Mouse (Mus musculus): ENCODE data around the gene Smurf1. TPM values are rescaled to one million over a fixed set of nuclear protein-coding genes. Genes with fewer than 3 reads are reported as not detected.

The Smurf1 gene
- polyA plus RNA-seq, 1 experiment from 2014 or later, result 32.3 TPM

- Histone ChIP-seq H3K4me1 (ENCODE audit: control insufficient read depth, insufficient read depth, low read length) (no peaks in the 10 kb centered on the region), H3K27ac (ENCODE audit: low read length) (no peak overlapping the region), H3K27me3 (ENCODE audit: control insufficient read depth, insufficient read depth, low read depth, low read length) (no peaks in the 10 kb centered on the region), H3K9me3 (replicated peaks; ENCODE audit: control insufficient read depth, low read length, poor library complexity, severe bottlenecking) (no peaks in the 10 kb centered on the region), H3K36me3 (ENCODE audit: control insufficient read depth, insufficient read depth, low read length) (peaks cover 65% of the 10 kb centered on the region), H3K9ac (ENCODE audit: low read depth, low read length) (no peak overlapping the region), H3K4me3 (ENCODE audit: low read depth, low read length) (no peak overlapping the region), H3K4me2 (ENCODE audit: low read length) (no peak overlapping the region)
- 93% methylated on average over 5 of the region's 5 CpGs for WGBS
- ATAC-seq, result no peak
Measured at GRCm38 (mm10) chr5:144853931-144854330, 111.7 kb downstream of the Smurf1 start.

DNA sequence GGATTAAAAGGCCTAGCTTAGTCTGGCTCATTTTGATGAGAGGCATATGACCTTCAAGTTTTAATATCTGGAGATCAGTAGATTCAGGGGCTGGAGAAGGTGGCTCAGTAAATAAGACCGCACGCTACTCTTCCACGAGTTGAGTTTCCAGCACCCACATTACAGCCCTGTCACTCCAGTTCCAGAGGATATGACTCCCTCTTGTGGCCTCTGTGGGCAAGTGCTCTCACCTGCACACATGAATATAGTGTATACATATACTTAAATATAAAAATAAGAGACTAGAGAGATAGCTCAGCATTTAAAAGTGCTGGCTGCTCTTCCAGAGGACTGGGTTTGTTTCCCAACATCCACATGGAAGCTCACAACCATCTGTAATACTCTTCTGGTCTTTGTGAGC lies 113.8 kb downstream of the Smurf1 start:
- Histone ChIP-seq H3K4me1 (ENCODE audit: control insufficient read depth, insufficient read depth, low read length) (no peaks in the 10 kb centered on the region), H3K9ac (ENCODE audit: low read depth, low read length) (no peak overlapping the region), H3K4me2 (ENCODE audit: low read length) (no peak overlapping the region), H3K36me3 (ENCODE audit: control insufficient read depth, insufficient read depth, low read length) (peaks cover 74% of the 10 kb centered on the region), H3K9me3 (replicated peaks; ENCODE audit: control insufficient read depth, low read length, poor library complexity, severe bottlenecking) (no peaks in the 10 kb centered on the region), H3K4me3 (ENCODE audit: low read depth, low read length) (no peak overlapping the region), H3K27ac (ENCODE audit: low read length) (no peak overlapping the region), H3K27me3 (ENCODE audit: control insufficient read depth, insufficient read depth, low read depth, low read length) (no peaks in the 10 kb centered on the region)
- ATAC-seq, result no peak
- 98% methylated on average over 3 of the region's 3 CpGs for WGBS

DNA sequence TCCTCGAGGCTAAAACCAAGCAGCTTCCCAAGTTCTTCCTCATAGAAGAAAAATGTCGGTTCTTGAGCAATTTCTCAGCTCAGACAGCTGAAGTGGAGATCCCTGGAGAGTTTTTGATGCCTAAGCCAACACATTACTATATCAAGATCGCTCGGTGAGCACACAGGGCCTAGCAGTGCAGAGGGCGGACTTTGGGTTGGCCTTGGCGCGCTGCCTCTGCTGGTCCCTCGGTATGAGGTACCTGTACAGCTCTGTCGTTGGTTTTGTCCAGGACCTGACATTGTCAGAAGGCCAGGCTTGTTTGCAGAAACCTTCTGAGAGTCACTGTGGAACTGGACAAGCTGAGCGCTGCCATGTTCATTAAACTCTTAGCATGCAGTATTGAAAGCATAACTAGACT lies 115.7 kb downstream of the Smurf1 start:
- peaks cover 75% of the 10 kb centered on the region for H3K36me3 ChIP-seq (ENCODE audit: control insufficient read depth, insufficient read depth, low read length)
- no peaks in the 10 kb centered on the region for H3K9me3 ChIP-seq (replicated peaks; ENCODE audit: control insufficient read depth, low read length, poor library complexity, severe bottlenecking)
- ATAC-seq, result no peak
- H3K4me3 ChIP-seq (ENCODE audit: low read depth, low read length), result no peak overlapping the region
- no peaks in the 10 kb centered on the region for H3K27me3 ChIP-seq (ENCODE audit: control insufficient read depth, insufficient read depth, low read depth, low read length)
- H3K4me1 ChIP-seq (ENCODE audit: control insufficient read depth, insufficient read depth, low read length), result no peaks in the 10 kb centered on the region
- no peak overlapping the region for H3K27ac ChIP-seq (ENCODE audit: low read length)
- H3K4me2 ChIP-seq (ENCODE audit: low read length), result no peak overlapping the region
- WGBS, result 94% methylated on average over 10 of the region's 10 CpGs
- H3K9ac ChIP-seq (ENCODE audit: low read depth, low read length), result no peak overlapping the region

GRCm38 (mm10) chr5:144848735-144849134 lies 116.9 kb downstream of the Smurf1 start:
- no peak for ATAC-seq
- Histone ChIP-seq H3K36me3 (ENCODE audit: control insufficient read depth, insufficient read depth, low read length) (peaks cover 79% of the 10 kb centered on the region), H3K4me3 (ENCODE audit: low read depth, low read length) (no peak overlapping the region), H3K9ac (ENCODE audit: low read depth, low read length) (no peak overlapping the region), H3K4me1 (ENCODE audit: control insufficient read depth, insufficient read depth, low read length) (no peaks in the 10 kb centered on the region), H3K9me3 (replicated peaks; ENCODE audit: control insufficient read depth, low read length, poor library complexity, severe bottlenecking) (no peaks in the 10 kb centered on the region), H3K27me3 (ENCODE audit: control insufficient read depth, insufficient read depth, low read depth, low read length) (no peaks in the 10 kb centered on the region), H3K4me2 (ENCODE audit: low read length) (no peak overlapping the region), H3K27ac (ENCODE audit: low read length) (no peak overlapping the region)
- 85% methylated on average over 5 of the region's 5 CpGs for WGBS

DNA sequence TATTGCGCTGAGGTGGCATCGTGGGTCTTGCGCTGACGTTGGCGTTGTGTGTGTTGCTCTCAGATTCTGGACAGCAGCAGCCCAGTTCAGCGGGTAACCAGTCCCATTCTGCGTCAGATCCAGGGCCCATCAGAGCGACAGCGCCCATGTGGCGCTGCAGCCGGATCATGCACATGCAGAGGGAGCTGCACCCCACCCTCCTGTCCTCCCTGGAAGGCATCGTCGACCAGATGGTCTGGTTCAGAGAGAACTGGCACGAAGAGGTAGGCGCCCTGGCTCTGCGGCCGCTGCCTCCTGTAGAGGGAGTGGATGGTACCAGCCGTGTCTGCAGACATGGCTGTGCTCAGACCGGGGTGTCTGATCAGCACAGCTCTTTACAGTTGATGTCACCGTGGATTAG lies 120.3 kb downstream of the Smurf1 start:
- WGBS, result 95% methylated on average over 20 of the region's 20 CpGs
- ATAC-seq, result no peak
- no peaks in the 10 kb centered on the region for H3K9me3 ChIP-seq (replicated peaks; ENCODE audit: control insufficient read depth, low read length, poor library complexity, severe bottlenecking)
- peaks cover 76% of the 10 kb centered on the region for H3K36me3 ChIP-seq (ENCODE audit: control insufficient read depth, insufficient read depth, low read length)
- no peak overlapping the region for H3K27ac ChIP-seq (ENCODE audit: low read length)
- no peak overlapping the region for H3K4me2 ChIP-seq (ENCODE audit: low read length)
- H3K4me1 ChIP-seq (ENCODE audit: control insufficient read depth, insufficient read depth, low read length), result no peaks in the 10 kb centered on the region
- H3K27me3 ChIP-seq (ENCODE audit: control insufficient read depth, insufficient read depth, low read depth, low read length), result no peaks in the 10 kb centered on the region
- H3K4me3 ChIP-seq (ENCODE audit: low read depth, low read length), result no peak overlapping the region
- no peak overlapping the region for H3K9ac ChIP-seq (ENCODE audit: low read depth, low read length)

- no peaks in the 10 kb centered on the region for H3K4me1 ChIP-seq (ENCODE audit: control insufficient read depth, insufficient read depth, low read length)
Measured at GRCm38 (mm10) chr5:144836100-144836499, 129.5 kb downstream of the Smurf1 start.

DNA sequence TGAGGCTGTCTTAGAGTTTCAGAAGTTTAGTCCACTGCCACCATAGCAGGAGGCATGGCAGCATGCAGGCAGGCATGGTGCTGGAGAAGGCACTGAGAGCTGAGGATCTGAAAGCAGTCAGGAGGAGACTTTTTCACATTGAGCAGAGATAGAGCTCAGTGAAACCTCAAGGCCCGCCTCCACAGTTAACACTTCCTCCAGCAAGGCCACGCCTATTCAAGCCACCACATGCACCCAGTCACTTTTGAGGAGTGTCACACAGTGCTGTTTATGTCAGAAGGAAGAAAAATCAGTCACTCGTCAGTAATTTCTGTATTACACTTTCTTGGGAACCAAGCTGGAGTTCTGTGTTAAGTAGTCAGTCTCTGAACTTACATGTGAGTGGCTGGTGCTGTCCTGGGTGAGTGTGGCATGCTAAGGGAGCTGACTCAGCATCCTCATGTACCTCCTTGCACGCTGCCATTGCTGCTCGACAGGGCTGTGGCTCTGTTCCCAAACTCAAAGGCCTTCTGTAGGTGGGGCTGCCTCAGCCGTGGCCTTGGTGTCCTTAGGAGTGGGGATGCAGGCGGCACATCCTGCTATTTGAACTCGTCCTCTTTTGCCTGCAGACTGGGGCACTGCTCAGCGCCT lies 133.7 kb downstream of the Smurf1 start:
- no peak overlapping the region for H3K9ac ChIP-seq (ENCODE audit: low read depth, low read length)
- no peak overlapping the region for H3K4me2 ChIP-seq (ENCODE audit: low read length)
- no peak overlapping the region for H3K27ac ChIP-seq (ENCODE audit: low read length)
- H3K4me1 ChIP-seq (ENCODE audit: control insufficient read depth, insufficient read depth, low read length), result no peaks in the 10 kb centered on the region
- no peak overlapping the region for H3K4me3 ChIP-seq (ENCODE audit: low read depth, low read length)
- no peaks in the 10 kb centered on the region for H3K9me3 ChIP-seq (replicated peaks; ENCODE audit: control insufficient read depth, low read length, poor library complexity, severe bottlenecking)
- no peaks in the 10 kb centered on the region for H3K27me3 ChIP-seq (ENCODE audit: control insufficient read depth, insufficient read depth, low read depth, low read length)
- peaks cover 73% of the 10 kb centered on the region for H3K36me3 ChIP-seq (ENCODE audit: control insufficient read depth, insufficient read depth, low read length)
- 92% methylated on average over 9 of the region's 9 CpGs for WGBS
- ATAC-seq, result no peak

More at GRCm38 (mm10) chr5:144836100-144836499, 129.5 kb downstream of the Smurf1 start:
- Histone ChIP-seq H3K4me3 (ENCODE audit: low read depth, low read length) (no peak overlapping the region), H3K27ac (ENCODE audit: low read length) (no peak overlapping the region), H3K9me3 (replicated peaks; ENCODE audit: control insufficient read depth, low read length, poor library complexity, severe bottlenecking) (no peaks in the 10 kb centered on the region), H3K36me3 (ENCODE audit: control insufficient read depth, insufficient read depth, low read length) (peaks cover 71% of the 10 kb centered on the region), H3K9ac (ENCODE audit: low read depth, low read length) (no peak overlapping the region), H3K4me2 (ENCODE audit: low read length) (no peak overlapping the region), H3K27me3 (ENCODE audit: control insufficient read depth, insufficient read depth, low read depth, low read length) (no peaks in the 10 kb centered on the region)
- no peak for ATAC-seq
- 94% methylated on average over 3 of the region's 3 CpGs for WGBS

DNA sequence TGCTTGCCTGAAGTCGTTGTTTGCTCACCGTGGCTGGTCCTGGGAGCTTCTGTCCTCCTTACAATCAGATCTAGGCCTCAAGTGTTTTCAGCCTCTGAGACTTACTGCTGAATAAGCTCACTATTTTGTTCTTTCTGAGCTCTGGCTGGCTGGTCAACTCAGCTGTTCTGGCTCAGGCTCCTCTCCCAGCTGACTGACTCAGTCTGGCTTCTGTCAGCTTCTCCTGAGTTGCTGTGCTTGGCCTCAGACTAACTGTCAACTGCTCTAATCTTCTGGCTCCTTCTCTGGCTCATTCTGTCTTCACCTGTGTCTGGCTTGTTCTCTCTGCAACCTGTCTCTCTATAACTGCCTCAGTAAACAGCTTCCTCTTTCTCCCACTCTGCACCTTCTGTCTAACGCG lies 136.0 kb downstream of the Smurf1 start:
- Histone ChIP-seq H3K9ac (ENCODE audit: low read depth, low read length) (no peak overlapping the region), H3K27me3 (ENCODE audit: control insufficient read depth, insufficient read depth, low read depth, low read length) (no peaks in the 10 kb centered on the region), H3K4me2 (ENCODE audit: low read length) (no peak overlapping the region), H3K4me1 (ENCODE audit: control insufficient read depth, insufficient read depth, low read length) (no peaks in the 10 kb centered on the region), H3K9me3 (replicated peaks; ENCODE audit: control insufficient read depth, low read length, poor library complexity, severe bottlenecking) (no peaks in the 10 kb centered on the region), H3K4me3 (ENCODE audit: low read depth, low read length) (no peak overlapping the region), H3K27ac (ENCODE audit: low read length) (no peak overlapping the region), H3K36me3 (ENCODE audit: control insufficient read depth, insufficient read depth, low read length) (peaks cover 78% of the 10 kb centered on the region)
- WGBS, result 99% methylated on average over 4 of the region's 4 CpGs
- ATAC-seq, result no peak

DNA sequence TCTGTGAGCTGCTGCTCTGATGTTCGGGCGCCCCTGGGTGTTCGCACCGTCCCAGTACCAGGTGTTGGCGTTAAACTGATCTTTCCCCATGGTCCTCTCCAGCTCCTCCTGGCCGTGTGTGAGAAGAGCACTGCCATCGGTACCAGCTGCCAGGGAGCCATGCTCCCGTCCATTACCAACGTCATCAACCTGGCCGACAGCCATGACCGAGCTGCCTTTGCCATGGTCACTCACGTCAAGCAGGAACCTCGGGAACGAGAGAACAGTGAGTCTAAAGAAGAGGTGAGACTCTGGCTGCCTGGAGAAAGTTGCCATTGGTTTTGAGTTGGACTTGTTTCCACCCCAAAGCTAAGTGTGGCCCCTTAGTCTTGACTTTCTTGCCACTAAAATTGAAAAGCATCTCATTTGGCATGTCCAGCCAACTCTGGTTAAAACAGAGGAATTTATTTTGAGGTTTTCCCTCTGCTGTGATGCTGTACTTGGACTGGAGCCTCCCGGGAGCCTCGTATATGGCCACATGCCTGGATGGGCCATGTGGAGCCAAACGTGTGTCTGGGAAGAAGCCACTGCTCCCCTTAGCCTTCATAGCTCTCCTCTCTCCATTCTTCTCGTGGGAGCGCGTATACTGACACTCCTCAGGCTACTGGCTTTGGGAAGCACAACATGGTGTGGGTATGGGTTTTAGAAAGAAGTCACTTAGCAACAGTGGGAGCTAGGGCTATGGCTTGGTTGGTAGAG lies 137.1 kb downstream of the Smurf1 start:
- no peak overlapping the region for H3K9ac ChIP-seq (ENCODE audit: low read depth, low read length)
- H3K9me3 ChIP-seq (replicated peaks; ENCODE audit: control insufficient read depth, low read length, poor library complexity, severe bottlenecking), result no peaks in the 10 kb centered on the region
- ATAC-seq, result no peak
- no peak overlapping the region for H3K27ac ChIP-seq (ENCODE audit: low read length)
- peaks cover 87% of the 10 kb centered on the region for H3K36me3 ChIP-seq (ENCODE audit: control insufficient read depth, insufficient read depth, low read length)
- 95% methylated on average over 20 of the region's 20 CpGs for WGBS
- H3K27me3 ChIP-seq (ENCODE audit: control insufficient read depth, insufficient read depth, low read depth, low read length), result no peaks in the 10 kb centered on the region
- H3K4me3 ChIP-seq (ENCODE audit: low read depth, low read length), result no peak overlapping the region
- no peak overlapping the region for H3K4me2 ChIP-seq (ENCODE audit: low read length)
- H3K4me1 ChIP-seq (ENCODE audit: control insufficient read depth, insufficient read depth, low read length), result no peaks in the 10 kb centered on the region
